Mouse (Mus musculus): Measurements from ENCODE around the gene Ush1c.

DNA sequence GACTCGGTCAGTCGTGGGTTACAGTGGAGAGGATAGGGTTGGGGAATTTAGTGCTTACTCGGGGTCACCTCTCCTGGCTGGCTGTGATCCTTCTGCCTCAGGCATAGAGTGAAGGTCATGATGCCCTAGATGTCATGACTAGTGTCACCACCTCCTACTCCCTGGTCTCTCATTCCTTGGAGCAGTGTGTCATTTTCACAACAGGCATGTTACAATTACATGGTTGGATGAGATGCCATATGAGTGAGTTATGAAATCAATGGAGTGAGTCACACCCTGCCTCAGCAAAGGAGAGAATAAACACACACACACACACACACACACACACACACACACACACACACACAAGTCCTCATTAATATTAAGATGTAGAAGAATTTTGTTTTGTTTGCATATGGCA, 9.3 kb upstream of the Ush1c start:
- TF ChIP-seq EP300 (IDR thresholded peaks at IDR 0.05; ENCODE audit: low read depth) (no peak), CTCF (IDR thresholded peaks at IDR 0.05; ENCODE audit: low read depth) (no peak)

Data from heart, postnatal 0 days (tissue).